Mouse (Mus musculus): ENCODE results near the gene Kdm2a.

DNA sequence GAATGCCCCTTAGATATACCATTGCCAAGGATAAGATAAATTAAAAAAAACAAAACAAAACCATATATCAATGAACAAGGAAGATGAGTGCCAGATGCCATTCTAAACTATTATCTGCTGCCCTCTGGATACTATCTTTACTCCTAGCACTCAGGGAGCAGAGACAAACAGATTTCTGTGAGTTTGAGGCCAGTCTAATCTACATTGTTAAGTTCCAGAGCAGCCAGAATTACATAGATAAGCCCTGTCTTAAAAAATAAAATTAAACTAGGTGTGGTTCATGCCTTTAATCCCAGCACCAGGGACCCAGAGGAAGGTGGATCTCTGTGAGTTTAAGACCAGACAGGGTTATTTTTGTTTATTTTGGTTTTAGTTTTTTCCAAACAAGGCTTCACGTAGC, 51.6 kb downstream of the Kdm2a start:
- TF ChIP-seq POLR2A (IDR thresholded peaks at IDR 0.05; ENCODE audit: low read depth, low read length) (no peak), CTCF (conservative IDR thresholded peaks at IDR 0.05; ENCODE audit: insufficient read depth, insufficient read length, low read depth, low read length) (no peak)

All from kidney, adult 2 months (tissue).